Mouse (Mus musculus): ENCODE results near the gene Tas2r115. TPM values are rescaled to one million over a fixed set of nuclear protein-coding genes. Genes with fewer than 3 reads are reported as not detected.
"Not testable (repeated sequence)": the region's sequence is repeated elsewhere in the genome, so short reads cannot be mapped to it uniquely, and the experiment has no call there.

Gene Tas2r115
- total RNA-seq (2021): not detected

GRCm38 (mm10) chr6:132737935-132738334 lies at the start of gene Tas2r115:
Gene Tas2r115, minus strand, starts transcription at chr6:132738035.
- no peak for DNase-seq (ENCODE audit: low spot score in 2 of 2)
- intact Hi-C loops (cut with DNase I): no loop called here

- no peak for DNase-seq (ENCODE audit: low spot score in 2 of 2)
- intact Hi-C loops (cut with DNase I): no loop called here
Measured at GRCm38 (mm10) chr6:132778062-132778461, 40.2 kb upstream of the Tas2r115 start, which contains the start of gene Tas2r136. Gene Tas2r136, minus strand, starts transcription at chr6:132778162.

- DNase-seq (ENCODE audit: low spot score in 2 of 2): no peak
- intact Hi-C loops (cut with DNase I): no loop called here
Measured at GRCm38 (mm10) chr6:132761831-132762230, 24.0 kb upstream of the Tas2r115 start, which contains the start of gene Tas2r102. Gene Tas2r102, plus strand, starts transcription at chr6:132762131.

DNA sequence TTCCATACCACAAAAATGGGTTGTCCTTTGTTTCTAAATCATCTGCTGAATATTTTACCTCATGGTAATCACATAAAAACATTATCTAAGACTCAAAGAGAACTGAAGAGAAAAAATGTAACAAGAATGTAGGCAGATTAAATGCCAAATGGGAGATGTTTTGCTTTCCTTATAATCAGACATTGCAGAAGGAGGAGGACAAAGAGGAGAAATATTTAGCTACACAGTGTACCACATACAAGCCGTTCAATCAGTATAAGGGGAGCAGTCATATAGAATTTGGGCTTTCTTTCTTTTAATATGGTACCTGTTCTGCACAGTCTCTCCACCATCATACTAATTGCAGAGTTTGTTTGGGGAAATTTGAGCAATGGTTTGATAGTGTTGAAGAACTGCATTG lies 16.6 kb upstream of the Tas2r115 start, which contains the start of gene Tas2r124:
TSS of gene Tas2r124 (plus strand) at position 301 of the 400 bp plus-strand sequence.
- no peak for DNase-seq (ENCODE audit: low spot score in 2 of 2)
- intact Hi-C loops (cut with DNase I): no loop called here

- peak in 1 of 2 experiments; percentile 5 for DNase-seq (ENCODE audit: low spot score in 2 of 2)
Measured at GRCm38 (mm10) chr6:132750206-132750605, 12.4 kb upstream of the Tas2r115 start.

DNA sequence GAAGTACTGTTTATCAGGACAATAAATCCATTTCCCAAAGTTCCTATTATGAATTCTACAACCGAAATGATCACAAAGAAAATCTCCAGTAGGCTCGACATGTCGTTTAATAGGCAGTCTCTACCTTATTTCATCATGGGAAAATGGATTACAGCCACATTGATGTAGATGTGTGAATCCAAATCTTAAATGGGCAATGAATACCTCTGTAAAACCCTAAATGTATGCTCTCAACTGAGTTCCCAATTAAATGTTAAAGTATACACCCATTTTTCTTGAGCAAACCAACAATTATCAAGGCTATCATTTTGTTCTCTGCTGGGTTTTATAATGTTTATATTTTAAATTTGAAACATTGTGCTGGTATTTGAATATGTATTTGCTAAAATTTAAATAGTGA lies 26.0 kb downstream of the Tas2r115 start, which contains the start of gene Tas2r122:
TSS of gene Tas2r122 (minus strand) at position 101 of the 400 bp plus-strand sequence.
- intact Hi-C loops (cut with DNase I): no loop called here
- DNase-seq (ENCODE audit: low spot score in 2 of 2): no peak

More at GRCm38 (mm10) chr6:132750206-132750605, 12.4 kb upstream of the Tas2r115 start:
- intact Hi-C loops (cut with DNase I): no loop called here

GRCm38 (mm10) chr6:132700907-132701306 lies 36.9 kb downstream of the Tas2r115 start, which contains the start of gene Tas2r121:
Gene Tas2r121, minus strand, starts transcription at chr6:132701007.
- no peak for DNase-seq (ENCODE audit: low spot score in 2 of 2)
- intact Hi-C loops (cut with DNase I): no loop called here

DNA sequence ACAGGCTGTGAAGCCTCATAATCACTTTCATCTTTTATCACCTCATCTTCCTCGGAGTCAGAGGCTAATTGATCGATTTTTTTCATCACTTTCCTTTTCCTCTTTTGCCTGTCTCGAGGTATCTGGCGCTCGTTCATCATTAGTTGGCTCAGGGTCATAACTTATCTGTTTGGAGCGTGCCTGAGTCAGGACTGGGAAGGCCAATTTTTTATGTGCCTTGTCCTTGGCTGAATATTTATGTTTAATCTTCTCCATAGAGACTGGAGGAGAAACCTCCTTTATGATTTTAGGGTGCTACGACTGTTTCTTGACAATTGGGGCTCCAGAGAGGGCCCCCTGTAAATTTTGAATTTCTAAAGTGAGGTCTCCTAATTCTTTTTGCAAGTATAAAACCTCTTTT lies 46.2 kb downstream of the Tas2r115 start:
- intact Hi-C loops (cut with DNase I); DNase-seq (ENCODE audit: low spot score in 2 of 2): not testable (repeated sequence)

Other genes starting within 250 kb of the Tas2r115 start
- not detected for gene Prh1, start 168.2 kb downstream of the Tas2r115 start, total RNA-seq (2021)
- gene Prp2, start 142.1 kb downstream of the Tas2r115 start, total RNA-seq (2021): not detected
- not detected for gene A630073D07Rik, start 86.5 kb downstream of the Tas2r115 start, total RNA-seq (2021)
- gene Tas2r120, start 81.1 kb downstream of the Tas2r115 start, total RNA-seq (2021): not detected
- gene Tas2r121, start 37.0 kb downstream of the Tas2r115 start, total RNA-seq (2021): not detected
- gene Tas2r122, start 26.1 kb downstream of the Tas2r115 start, total RNA-seq (2021): not detected
- gene Tas2r124, start 16.7 kb upstream of the Tas2r115 start, total RNA-seq (2021): not detected
- gene Tas2r102, start 24.1 kb upstream of the Tas2r115 start, total RNA-seq (2021): not detected
- gene Tas2r136, start 40.1 kb upstream of the Tas2r115 start, total RNA-seq (2021): not detected
- not detected for gene Tas2r117, start 64.8 kb upstream of the Tas2r115 start, total RNA-seq (2021)
- not detected for gene Tas2r123, start 109.1 kb upstream of the Tas2r115 start, total RNA-seq (2021)
- not detected for gene Tas2r116, start 117.4 kb upstream of the Tas2r115 start, total RNA-seq (2021)
- not detected for gene Tas2r110, start 130.0 kb upstream of the Tas2r115 start, total RNA-seq (2021)
- not detected for gene Tas2r113, start 155.0 kb upstream of the Tas2r115 start, total RNA-seq (2021)
- not detected for gene Tas2r125, start 171.6 kb upstream of the Tas2r115 start, total RNA-seq (2021)
- not detected for gene Tas2r129, start 213.1 kb upstream of the Tas2r115 start, total RNA-seq (2021)
- gene Tas2r131, start 219.9 kb upstream of the Tas2r115 start, total RNA-seq (2021): not detected
- gene Tas2r109, start 242.9 kb upstream of the Tas2r115 start, total RNA-seq (2021): not detected